Mouse (Mus musculus) mouse embryonic stem cell (cell line): ENCODE measurements around the gene Ing4.
"Not testable (repeated sequence)": the region's sequence is repeated elsewhere in the genome, so short reads cannot be mapped to it uniquely, and the experiment has no call there.

ENCODE experiments used
- in situ Hi-C, 2 experiments: fragments of 300-500 bp; cut with MboI; formaldehyde crosslinking; loops; 1 replicate in 1 of 2; 3 replicates in 1 of 2; pipeline ENCODE4 v1.14.3; 2019 to 2020; ENCODE audit warnings: low sequenced_read_pairs in 2 of 2, low pct_unique_long_range_greater_than_20kb in 1 of 2, mixed read lengths in 1 of 2; ENCODE audit not compliant: unreplicated experiment in 1 of 2

Ing4 gene

DNA sequence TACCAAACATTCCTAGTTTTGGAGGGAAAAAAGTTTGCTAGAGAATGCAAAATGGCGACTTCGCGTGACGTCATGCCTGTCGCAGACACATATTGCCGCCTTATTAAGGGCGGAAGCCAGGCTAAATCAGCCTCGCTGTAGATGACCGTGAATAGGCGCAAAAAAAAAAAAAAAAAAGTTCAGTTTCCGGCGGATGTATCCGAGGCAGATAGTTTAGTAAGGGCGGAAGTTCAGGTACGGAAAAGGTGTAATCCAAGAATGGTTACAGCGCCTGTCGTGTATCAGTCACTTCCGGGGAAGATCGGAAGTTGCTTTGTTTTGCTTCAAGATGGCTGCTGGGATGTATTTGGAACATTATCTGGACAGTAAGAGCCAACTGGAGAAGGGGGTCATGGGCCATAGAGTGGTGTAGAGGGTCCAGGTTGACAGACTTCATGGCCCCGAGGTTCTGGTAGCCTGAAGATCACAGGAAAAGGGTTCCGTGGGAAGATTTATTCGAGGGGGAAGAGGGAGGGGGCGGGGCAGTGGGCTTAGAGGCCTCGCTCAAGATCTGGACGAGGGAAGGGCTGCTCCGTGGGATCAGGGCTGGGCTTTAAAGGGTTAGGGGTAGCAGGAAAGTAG, at the start of gene Ing4:
Gene Ing4, plus strand, starts transcription at position 228 of the 621 bp plus-strand sequence.
- in situ Hi-C loops = no loop called here

DNA sequence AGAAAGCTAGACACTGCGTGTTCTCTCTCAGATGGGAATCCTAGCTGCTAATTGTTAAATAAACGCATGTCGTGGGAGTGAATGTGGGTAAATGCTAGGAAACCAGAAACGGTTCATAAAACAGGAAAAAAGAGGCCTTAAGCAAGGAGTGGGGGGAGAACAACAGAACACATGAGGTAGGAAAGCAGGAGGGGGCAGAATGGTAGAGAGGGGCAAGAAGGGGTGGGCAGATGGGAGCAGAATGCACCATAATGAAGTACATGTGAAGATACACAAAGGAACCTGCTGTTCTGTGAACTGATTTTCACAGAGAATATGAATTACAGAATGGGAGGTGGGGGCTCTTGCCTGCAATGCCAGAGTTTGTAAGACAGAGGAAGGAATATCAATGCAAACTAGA, 47.3 kb upstream of the Ing4 start:
- in situ Hi-C loops = no loop called here

DNA sequence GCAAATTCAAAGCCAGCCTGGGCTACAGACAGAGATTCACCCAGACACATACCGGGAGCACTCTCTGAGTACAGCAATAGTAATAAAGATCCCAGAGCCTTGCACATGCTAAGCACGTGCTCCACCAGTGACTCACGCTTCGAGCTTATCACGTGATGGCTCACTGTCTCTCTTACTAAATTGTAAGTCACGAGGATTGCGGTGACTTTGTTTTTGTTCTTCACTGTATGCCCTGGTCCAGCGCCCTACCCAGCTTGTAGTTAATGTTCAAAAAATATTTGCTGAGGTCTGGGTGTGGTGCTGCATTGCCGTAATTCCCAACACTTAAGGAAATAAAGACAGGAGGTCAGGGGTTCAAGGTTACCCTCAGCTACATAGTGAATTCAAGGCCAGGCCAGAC, 46.2 kb upstream of the Ing4 start:
- in situ Hi-C loops = no loop called here

DNA sequence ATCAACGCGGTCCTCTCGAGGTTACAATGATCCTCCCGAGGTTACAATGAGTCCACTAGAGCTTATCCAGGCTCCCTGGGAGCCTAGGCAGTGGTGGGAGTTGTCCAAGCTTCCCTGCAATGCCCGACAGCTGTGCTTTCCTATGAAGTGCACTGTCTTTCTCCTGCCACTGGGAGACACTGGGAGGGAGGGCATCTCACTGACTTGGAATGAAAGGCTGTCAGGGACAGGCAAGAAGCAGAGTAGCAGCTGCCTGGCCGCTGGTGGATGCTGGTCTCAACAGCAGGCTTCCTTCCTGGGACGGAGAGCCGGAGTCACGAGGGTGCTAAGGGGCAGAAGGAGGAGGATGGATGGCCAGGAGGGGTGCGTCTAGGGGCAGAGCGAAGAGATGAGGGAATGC, 45.7 kb upstream of the Ing4 start:
- in situ Hi-C loops = no loop called here

DNA sequence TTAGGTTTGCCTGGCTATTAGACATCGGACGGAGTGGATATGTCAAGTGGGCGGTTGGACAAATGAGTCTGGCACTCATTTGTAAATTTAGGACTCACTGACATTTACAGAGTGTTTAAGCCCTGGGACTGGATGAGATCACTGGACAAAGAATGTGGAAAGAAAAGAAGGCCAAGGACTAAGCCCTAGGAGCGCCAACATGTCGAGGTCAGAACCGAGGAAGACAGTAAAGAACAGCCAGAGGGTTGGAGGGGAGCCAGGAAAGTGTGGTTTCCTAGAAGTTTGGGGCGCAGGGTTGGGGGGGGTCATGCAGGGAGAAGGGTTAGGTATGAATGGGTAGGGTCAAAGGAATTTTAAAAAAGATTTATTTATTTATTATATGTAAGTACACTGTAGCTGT, 44.3 kb upstream of the Ing4 start:
- in situ Hi-C loops = no loop called here

DNA sequence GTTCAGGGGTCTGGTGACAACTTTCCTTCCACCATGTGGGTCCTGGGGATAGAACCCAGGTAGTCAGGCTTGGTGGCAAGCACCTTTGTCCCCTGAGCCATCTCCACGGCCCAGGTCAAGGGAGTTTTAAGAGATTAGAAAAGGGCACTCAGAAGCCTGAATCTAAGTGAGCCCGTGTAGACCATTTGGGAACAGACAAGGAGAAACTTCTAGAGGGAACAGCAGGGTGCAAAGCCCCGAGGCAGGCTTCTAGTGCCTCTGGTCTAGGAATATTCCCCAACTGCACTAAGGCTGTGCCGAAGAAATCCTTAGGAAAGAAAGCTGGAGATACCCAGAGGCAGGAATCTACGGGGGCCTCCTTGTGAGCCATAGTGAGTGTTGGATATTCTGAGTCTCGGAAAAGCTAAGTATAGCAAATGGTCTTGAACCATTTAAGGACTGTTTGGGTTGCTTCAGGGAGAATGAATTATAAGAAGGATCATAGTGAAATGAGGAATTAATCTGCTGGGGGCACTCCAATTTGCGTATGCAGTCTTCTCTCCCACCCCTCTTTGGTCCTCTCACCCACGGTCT, 43.6 kb upstream of the Ing4 start:
- in situ Hi-C loops = no loop called here

DNA sequence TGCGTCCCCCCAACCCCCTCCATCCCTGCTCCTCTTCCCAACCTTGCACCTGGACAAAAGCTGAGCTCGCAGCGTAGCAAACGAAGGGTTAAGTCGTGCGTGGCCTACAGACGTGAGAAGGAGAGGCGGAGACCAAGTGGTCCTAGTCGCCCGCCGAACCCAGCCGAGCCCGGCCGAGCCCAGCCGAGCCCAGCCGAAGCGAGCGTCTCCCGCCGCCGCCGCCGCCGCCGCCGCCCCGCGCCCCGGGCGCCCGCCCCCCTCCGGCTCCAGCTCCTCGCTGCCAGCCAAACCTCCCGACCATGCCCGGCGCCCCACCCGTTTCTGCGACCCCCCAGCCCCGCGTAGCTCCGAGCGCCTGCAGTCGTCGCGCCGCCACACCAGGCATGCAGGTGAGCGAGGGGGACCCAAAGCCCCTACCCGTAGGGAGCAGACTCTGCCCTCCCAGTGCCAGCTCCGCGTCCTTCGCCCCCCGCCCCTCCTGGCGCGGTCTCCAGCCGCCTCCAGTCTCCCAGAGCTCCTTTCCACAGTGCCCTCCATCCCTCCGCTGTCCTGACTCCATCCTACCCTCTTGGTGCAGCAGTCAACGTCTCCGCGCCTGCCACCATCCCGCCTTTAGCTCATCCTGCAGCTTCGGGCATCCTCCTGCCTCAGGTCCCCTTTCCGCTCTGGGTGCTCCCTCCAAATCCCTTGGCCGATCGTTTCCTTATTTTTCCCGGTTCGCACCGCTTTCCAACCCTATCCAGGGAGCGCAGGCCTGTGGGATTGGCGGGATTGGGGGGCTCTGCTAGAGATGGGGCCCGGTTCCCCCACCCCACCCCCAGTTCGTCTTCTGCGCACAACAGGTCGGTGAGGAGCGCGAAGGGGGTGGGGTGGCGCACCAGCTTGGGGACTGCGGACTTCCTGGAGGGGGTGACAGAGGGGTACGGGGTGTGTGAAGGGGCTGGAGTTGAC, 42.7 kb upstream of the Ing4 start, which contains the start of gene Pianp:
Gene Pianp, plus strand, starts transcription at position 144 of the 951 bp plus-strand sequence.
- in situ Hi-C loops = no loop called here

DNA sequence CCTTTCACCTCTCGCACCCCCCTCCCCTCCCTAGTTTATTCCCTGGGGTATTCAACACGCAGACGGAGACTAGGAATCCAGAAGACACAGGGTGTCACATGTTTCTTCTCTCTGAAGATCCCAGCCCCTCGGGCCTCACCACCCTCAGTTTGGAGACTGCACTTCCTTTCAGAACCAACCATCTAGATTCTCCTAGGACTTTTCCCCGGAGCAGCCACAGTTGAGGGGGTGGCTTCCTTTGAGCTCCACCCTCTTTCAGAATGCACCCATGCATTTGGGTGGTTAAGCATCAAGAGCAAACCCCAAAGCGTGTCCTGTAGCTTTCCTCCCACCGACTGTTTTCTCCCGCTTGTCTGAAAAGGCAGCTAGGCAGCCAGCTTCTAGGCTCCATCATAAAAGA, 41.5 kb upstream of the Ing4 start:
- in situ Hi-C loops = no loop called here

DNA sequence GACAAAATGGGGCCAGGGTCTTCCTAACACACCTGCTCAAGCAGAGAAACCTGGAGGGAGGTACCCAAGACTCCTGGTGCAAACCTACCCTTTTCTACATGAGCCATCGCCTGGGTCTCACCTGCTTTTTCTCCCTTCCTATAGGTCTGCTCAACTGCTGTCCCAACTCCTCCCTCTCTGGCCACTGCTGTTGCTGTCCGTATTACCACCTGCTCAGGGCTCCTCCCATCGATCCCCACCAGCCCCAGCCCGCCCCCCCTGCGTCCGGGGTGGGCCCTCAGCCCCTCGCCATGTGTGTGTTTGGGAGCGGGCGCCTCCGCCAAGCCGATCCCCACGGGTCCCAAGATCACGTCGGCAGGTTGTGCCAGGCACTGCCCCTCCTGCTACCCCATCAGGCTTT, 40.5 kb upstream of the Ing4 start:
- in situ Hi-C loops = no loop called here

DNA sequence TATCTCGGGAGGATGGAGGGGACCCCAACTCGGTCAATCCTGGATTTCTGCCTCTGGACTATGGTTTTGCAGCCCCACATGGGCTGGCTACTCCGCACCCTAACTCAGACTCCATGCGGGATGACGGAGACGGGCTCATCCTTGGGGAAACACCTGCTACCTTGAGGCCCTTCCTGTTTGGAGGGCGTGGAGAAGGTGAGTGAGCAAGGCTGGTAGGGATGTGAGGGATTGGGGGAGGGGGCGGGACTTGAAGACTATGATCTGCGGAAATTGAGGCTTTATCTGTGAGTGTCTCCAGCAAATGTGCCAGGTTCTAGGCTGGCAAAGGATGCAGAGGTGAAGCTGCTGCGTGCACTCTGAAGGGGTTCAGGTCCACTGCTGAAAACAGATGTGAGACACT, 40.0 kb upstream of the Ing4 start:
- in situ Hi-C loops = no loop called here

DNA sequence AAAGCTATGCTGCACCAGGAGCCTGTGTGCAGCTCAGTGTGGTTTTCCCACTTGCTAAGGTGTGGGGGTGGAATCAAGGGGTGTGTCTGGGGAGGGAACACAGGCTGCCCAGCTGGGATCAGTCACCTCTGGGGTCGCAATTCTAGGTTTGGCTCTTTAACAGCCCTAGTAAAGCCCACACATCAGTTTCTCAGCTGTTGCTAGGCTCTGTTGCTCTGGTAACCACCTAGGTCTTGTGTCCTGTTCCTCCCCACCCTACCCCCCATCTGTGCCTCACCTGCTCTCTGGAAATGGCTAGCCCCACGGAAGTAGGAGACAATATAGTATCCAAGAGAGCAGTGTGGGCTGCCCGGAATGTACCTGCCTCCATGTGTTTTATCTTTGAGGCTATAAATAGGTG, 35.9 kb upstream of the Ing4 start:
- in situ Hi-C loops = no loop called here

DNA sequence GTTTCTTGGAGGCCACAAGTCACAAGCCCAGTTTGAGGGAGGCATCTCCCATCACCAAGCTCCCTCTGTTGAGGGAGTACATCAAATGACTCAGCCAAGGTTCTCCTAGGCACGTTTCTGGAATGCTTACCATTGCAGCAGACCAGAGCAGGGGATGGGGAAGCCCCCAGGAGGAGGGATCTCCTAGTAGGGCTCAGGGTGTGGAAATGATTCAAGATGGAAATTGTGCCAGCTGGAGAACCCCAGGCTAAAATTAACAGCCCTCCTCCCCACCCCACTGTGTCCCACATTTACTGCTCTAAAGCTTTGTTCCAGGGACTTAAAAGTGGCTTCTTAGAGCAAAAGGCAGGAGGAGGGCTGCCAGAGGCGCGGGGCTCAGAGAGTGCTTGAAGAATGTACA, 34.5 kb upstream of the Ing4 start:
- in situ Hi-C loops = no loop called here

DNA sequence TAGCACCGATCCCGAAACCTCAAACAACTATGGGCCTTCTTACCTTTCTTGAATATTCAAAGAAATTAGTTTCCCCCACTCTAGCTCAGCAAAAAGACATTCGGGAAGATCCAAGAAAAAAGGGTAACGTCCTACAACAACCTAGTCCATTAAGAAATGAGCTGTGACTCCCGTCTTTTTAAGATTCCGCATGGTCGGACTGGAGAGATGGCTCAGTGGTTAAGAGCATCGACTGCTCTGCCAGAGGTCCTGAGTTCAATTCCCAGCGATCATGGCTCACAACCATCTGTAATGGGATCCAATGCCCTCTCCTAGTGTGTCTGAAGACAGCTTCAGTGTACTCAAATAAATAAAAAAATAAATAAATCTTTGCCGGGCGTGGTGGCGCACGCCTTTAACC, 31.5 kb upstream of the Ing4 start:
- in situ Hi-C loops = no loop called here

DNA sequence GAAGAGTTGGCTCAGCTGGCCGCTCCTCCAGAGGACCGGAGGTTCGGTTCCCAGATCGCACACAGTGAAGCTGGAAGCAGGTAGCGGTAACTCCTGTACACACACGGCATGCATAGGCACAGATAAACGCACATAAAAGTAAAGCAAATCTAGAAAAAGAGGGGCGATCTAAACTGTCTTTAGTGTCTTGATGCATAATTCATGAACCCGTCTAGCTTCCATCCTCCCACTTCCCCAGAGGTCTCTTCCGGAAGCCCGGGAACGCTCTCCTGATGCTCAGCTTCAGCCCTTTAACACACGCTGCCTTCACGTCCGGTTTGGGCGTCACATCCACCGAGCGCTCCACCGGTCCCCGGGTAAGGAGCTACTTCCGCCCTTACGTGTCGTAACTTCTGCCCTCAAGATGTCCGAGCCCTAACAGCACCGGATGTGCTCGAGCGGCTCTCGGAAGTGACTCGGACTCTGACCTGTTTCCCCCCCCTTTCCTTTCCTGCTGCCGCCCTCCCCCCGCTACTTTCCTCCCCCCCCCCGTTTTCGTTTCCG, 30.9 kb upstream of the Ing4 start:
- in situ Hi-C loops = no loop called here

DNA sequence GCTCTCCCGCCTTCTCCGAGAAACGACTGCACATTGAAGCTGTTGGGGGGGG, 30.6 kb upstream of the Ing4 start, which contains the start of gene Zfp384:
Gene Zfp384, plus strand, starts transcription at position 17 of the 52 bp plus-strand sequence.
- in situ Hi-C loops = no loop called here

DNA sequence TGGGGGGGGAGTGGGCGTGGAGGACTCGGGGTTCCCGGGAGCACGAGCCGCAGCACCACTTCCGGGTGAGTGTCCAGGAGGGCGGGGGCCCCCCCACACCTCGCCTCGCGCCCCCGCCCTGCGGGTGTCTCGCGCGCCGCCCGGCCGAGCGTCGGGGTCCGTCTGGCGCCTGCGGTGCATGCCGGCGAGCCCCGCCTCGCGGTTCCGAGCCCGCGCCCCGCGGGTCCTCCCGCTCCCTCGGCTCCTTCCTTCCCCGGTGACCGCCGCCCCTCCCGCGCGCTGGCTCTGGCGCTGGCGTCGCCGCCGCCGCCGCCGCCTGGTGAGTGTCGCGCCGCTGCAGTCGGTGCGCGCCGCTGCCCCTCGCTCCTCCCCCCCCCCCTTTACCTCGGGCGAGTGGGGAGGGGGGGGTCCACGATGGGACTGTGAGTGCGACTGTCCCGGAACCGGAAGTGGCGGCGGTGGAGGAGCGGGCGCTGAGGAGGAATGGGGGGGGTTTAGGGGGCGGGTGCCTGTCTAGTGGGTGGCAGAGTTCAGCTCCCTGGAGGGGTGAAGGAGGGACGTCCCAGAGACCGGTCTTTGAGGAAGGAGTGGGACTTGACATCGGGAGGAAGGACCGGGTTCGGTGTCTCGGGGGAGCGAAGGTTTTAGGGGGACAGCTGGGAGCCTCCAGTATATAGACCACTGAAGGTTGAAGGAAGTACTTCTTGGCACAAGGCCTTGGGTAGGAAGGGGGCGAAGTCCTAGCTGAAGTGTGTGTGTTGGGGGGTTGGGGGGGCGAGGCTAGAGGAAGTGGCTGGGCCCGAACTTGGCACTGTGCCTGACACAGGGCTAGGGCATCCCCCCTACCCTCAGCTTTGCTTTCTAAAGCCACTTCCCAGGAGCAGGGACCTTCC, 30.1 kb upstream of the Ing4 start:
- in situ Hi-C loops = no loop called here

DNA sequence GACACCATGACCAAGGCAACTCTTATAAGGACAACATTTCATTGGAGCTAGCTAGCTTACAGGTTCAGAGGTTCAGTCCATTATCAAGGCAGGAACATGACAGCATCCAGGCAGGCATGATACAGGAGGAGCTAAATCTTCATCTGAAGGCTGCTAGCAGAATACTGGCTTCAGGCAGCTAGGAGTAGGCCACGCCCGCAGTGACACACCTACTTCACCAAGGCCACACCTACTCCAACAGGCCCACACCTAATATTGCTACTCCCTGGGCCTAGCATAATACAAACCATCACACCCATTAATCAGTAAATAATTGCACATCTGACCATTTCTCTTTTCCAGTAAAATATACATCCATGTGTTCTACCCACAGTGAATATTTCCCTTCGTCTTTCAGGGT, 21.9 kb upstream of the Ing4 start:
- in situ Hi-C loops = no loop called here

DNA sequence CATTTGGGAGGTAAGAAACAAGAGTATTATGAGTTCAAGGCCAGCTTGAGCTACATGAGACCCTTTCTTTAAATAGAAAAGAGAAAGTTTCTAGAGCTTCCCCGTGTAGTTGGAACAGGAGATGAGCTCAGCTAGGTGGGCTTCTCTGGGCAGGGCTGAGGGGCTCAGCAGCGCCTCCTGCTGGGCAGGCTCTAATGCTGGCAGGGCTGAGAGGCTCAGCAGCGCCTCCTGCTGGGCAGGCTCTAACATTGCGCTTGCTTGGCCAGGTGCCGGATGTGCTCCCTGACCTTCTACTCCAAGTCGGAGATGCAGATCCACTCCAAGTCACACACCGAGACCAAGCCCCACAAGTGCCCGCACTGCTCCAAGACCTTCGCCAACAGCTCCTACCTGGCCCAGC, 9.0 kb upstream of the Ing4 start:
- in situ Hi-C loops = not testable (repeated sequence)

DNA sequence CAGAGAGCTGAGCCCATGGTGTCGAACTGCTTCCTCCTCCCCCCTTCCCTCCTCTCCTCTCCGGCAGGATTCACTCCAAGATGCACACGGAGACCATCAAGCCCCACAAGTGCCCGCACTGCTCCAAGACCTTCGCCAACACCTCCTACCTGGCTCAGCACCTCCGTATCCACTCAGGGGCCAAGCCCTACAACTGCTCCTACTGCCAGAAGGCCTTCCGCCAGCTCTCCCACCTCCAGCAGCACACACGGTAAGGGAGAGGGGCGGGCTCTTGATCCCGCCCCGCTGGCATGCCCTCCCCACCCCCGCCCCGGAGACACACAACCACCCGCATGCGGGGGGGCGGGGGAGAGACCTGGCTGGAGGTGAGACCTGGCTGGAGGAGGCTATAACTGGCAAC, 8.0 kb upstream of the Ing4 start:
- in situ Hi-C loops = no loop called here
